Mouse (Mus musculus) liver, postnatal 0 days (tissue): ENCODE measurements around the gene Slc5a6.

Experiments used
- CTCF ChIP-seq: sonication (generic); IDR thresholded peaks from 2 replicates; pipeline ENCODE4 v1.5.1; 2016; ENCODE audit warnings: antibody characterized with exemption, low read depth
- EP300 ChIP-seq: IDR thresholded peaks from 2 replicates; pipeline ENCODE4 v1.6.1; 2016; ENCODE audit warnings: antibody characterized with exemption, low read depth, mild to moderate bottlenecking

DNA sequence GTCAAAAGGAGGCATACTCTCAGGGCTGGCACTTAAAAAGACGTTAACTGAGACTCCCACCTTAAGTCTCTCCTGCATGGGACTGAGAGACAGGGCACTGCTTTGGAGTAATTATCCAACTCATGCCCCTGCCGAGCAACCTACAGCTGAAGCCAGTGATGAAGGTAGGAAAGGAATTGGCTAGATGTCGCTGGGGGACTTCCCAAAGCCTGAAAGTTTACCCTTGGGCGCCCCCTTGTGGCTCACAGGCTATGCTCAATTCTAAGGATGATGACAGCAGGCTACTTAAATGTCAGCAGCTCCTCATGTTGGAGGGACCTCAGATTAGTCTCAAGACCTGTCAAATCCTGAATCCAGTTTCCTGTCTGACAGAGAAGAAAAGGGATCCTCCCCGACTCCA is 44.5 kb downstream of the Slc5a6 start:
- TF ChIP-seq CTCF (peak; percentile 90), EP300 (no peak)
